Mouse (Mus musculus): Measurements from ENCODE around the gene Sh2d1b2.
"Not testable (repeated sequence)": the region's sequence is repeated elsewhere in the genome, so short reads cannot be mapped to it uniquely, and the experiment has no call there.

Gene Sh2d1b2

GRCm38 (mm10) chr1:170232688-170233087, at the start of gene Sh2d1b2:
Gene Sh2d1b2, plus strand, starts transcription at chr1:170232749.
- DNase-seq (ENCODE audit: low read depth, low spot score): not testable (repeated sequence)

- DNase-seq (ENCODE audit: low read depth, low spot score): no peak
These were observed 47.4 kb upstream of the Sh2d1b2 start for GRCm38 (mm10) chr1:170185137-170185536.

GRCm38 (mm10) chr1:170186531-170186930, 46.0 kb upstream of the Sh2d1b2 start:
- no peak for DNase-seq (ENCODE audit: low read depth, low spot score)

- no peak for DNase-seq (ENCODE audit: low read depth, low spot score)
These were observed 43.9 kb upstream of the Sh2d1b2 start for GRCm38 (mm10) chr1:170188601-170189000.

- no peak for DNase-seq (ENCODE audit: low read depth, low spot score)
These were observed 42.3 kb upstream of the Sh2d1b2 start for GRCm38 (mm10) chr1:170190225-170190624.

- no peak for DNase-seq (ENCODE audit: low read depth, low spot score)
These were observed 40.6 kb upstream of the Sh2d1b2 start for GRCm38 (mm10) chr1:170191925-170192324.

GRCm38 (mm10) chr1:170196211-170196610, 36.3 kb upstream of the Sh2d1b2 start:
- no peak for DNase-seq (ENCODE audit: low read depth, low spot score)

GRCm38 (mm10) chr1:170200379-170200778, 32.2 kb upstream of the Sh2d1b2 start:
- DNase-seq (ENCODE audit: low read depth, low spot score): no peak

GRCm38 (mm10) chr1:170206395-170206794, 26.2 kb upstream of the Sh2d1b2 start:
- DNase-seq (ENCODE audit: low read depth, low spot score): no peak

- DNase-seq (ENCODE audit: low read depth, low spot score): no peak
These were observed 19.2 kb upstream of the Sh2d1b2 start for GRCm38 (mm10) chr1:170213181-170213879.

GRCm38 (mm10) chr1:170214383-170214756, 18.2 kb upstream of the Sh2d1b2 start:
- no peak for DNase-seq (ENCODE audit: low read depth, low spot score)

GRCm38 (mm10) chr1:170214757-170215522, 17.6 kb upstream of the Sh2d1b2 start, which contains the start of gene Uhmk1:
Gene Uhmk1, minus strand, starts transcription at chr1:170215397.
- peak; percentile 60 for DNase-seq (ENCODE audit: low read depth, low spot score)

- DNase-seq (ENCODE audit: low read depth, low spot score): no peak
These were observed 17.0 kb upstream of the Sh2d1b2 start for GRCm38 (mm10) chr1:170215590-170215989.

- no peak for DNase-seq (ENCODE audit: low read depth, low spot score)
These were observed 14.3 kb upstream of the Sh2d1b2 start for GRCm38 (mm10) chr1:170218091-170218884.

- no peak for DNase-seq (ENCODE audit: low read depth, low spot score)
These were observed 12.2 kb upstream of the Sh2d1b2 start for GRCm38 (mm10) chr1:170220351-170220750.

GRCm38 (mm10) chr1:170223276-170223675, 9.3 kb upstream of the Sh2d1b2 start:
- DNase-seq (ENCODE audit: low read depth, low spot score): no peak

GRCm38 (mm10) chr1:170245016-170245415, 12.5 kb downstream of the Sh2d1b2 start:
- no peak for DNase-seq (ENCODE audit: low read depth, low spot score)

GRCm38 (mm10) chr1:170254893-170255559, 22.5 kb downstream of the Sh2d1b2 start:
- no peak for DNase-seq (ENCODE audit: low read depth, low spot score)

- peak; percentile 78 for DNase-seq (ENCODE audit: low read depth, low spot score)
These were observed 23.0 kb downstream of the Sh2d1b2 start for GRCm38 (mm10) chr1:170255560-170255910.

GRCm38 (mm10) chr1:170270281-170270680, 37.7 kb downstream of the Sh2d1b2 start:
- DNase-seq (ENCODE audit: low read depth, low spot score): no peak

GRCm38 (mm10) chr1:170270696-170271095, 38.1 kb downstream of the Sh2d1b2 start:
- no peak for DNase-seq (ENCODE audit: low read depth, low spot score)

- no peak for DNase-seq (ENCODE audit: low read depth, low spot score)
These were observed 40.7 kb downstream of the Sh2d1b2 start for GRCm38 (mm10) chr1:170273252-170273651.
